Mouse (Mus musculus) C2C12 (cell line): ENCODE data around the gene Esrra.

Experiments used
- CEBPB ChIP-seq: IDR thresholded peaks from one replicate; pipeline ENCODE4 v1.6.1; 2011; ENCODE audit warnings: low read depth, mild to moderate bottlenecking, control low read depth, moderate library complexity
- CTCF ChIP-seq: IDR thresholded peaks from one replicate; pipeline ENCODE4 v1.5.1; 2011; ENCODE audit not compliant: control insufficient read depth, insufficient read depth, insufficient read length
- FOSL1 ChIP-seq: IDR thresholded peaks from one replicate; pipeline ENCODE4 v1.8.0; 2011; ENCODE audit warnings: mild to moderate bottlenecking, low read length; ENCODE audit not compliant: poor library complexity, insufficient read depth, severe bottlenecking
- MAX ChIP-seq: IDR thresholded peaks from one replicate; pipeline ENCODE4 v1.6.1; 2011; ENCODE audit warnings: mild to moderate bottlenecking, control low read depth
- MYOD1 ChIP-seq: IDR thresholded peaks from one replicate; pipeline ENCODE4 v1.6.1; 2011; ENCODE audit warnings: low read depth; ENCODE audit not compliant: control insufficient read depth, insufficient read length
- USF1 ChIP-seq: IDR thresholded peaks from one replicate; pipeline ENCODE4 v1.6.1; 2011; ENCODE audit warnings: low read depth, mild to moderate bottlenecking, control low read depth, moderate library complexity

GRCm38 (mm10) chr19:6968491-6969271 lies 47.1 kb upstream of the Esrra start:
- TF ChIP-seq MYOD1 (no peak), CEBPB (no peak), USF1 (no peak), CTCF (no peak), FOSL1 (no peak), MAX (no peak)
